Mouse (Mus musculus) common myeloid progenitor, adult 5-6 weeks (primary cell): ENCODE measurements around the gene Cnst. TPM values are rescaled to one million over a fixed set of nuclear protein-coding genes. Genes with fewer than 3 reads are reported as not detected.
A peak's percentile ranks its signal among the peaks of the same experiment; 100 is the strongest.

Source experiments
- ATAC-seq: replicated peaks from 2 replicates; pipeline ENCODE4 v1.8.0; 2016; ENCODE audit warnings: low read depth, mild to moderate bottlenecking, moderate TSS enrichment, inconsistent platforms; ENCODE audit not compliant: poor library complexity, severe bottlenecking
- total RNA-seq: library from RNA; stranded (forward); fragments of 200-1000, 187-1606 nt; gene quantifications from 2 replicates; pipeline ENCODE4 v1.2.3, GENCODE M21; 2017

The Cnst gene
- total RNA-seq, 1 experiment from 2014 or later, result 21.4 TPM

- no peak for ATAC-seq
Observed at GRCm38 (mm10) chr1:179586430-179587095, 40.4 kb downstream of the Cnst start.

- ATAC-seq, result no peak
Observed at GRCm38 (mm10) chr1:179588230-179588629, 42.1 kb downstream of the Cnst start.

- ATAC-seq, result no peak
Observed at GRCm38 (mm10) chr1:179591639-179592038, 45.5 kb downstream of the Cnst start.

DNA sequence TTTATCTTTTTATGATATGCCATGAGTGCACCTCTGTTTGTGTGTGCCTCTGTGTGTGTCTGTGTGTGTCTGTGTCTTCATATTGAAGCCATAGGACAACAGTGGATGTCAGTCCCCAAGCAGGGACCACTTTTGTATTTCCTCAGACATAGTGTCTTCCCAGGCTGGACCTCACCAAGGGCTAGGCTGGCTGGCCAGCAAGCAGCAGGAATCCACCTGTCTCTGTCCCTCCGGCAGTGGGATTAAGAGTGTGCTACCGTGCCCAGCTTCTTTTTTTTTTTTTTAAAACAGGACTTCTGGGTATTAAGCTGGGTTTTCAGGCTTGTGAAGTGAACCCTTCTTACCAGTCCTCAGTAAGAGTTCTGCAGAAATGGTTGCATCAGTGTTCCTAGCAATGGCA, 46.0 kb downstream of the Cnst start:
- no peak for ATAC-seq

DNA sequence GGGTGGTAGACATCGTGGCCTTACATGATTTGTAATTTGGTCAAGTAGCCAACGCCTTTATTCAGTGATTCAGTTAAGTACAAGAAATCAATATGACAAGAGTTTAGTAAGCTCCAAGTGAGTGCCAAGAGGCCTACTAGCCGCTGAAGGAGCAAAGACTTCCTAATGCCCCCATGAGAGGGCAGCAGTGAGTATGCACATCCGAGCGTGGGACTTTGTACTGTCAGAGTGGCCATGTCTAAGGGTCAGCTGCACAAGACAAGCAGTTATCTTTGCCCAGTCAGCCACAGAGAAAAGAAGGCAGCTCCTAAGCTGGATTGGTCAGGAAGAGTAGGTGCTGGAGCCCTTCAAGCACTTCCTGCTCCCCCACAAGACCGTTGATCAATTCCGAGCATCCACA, 46.8 kb downstream of the Cnst start:
- ATAC-seq, result 0 out of 2 replicates have a peak, but pooled peaks have one; percentile 36

DNA sequence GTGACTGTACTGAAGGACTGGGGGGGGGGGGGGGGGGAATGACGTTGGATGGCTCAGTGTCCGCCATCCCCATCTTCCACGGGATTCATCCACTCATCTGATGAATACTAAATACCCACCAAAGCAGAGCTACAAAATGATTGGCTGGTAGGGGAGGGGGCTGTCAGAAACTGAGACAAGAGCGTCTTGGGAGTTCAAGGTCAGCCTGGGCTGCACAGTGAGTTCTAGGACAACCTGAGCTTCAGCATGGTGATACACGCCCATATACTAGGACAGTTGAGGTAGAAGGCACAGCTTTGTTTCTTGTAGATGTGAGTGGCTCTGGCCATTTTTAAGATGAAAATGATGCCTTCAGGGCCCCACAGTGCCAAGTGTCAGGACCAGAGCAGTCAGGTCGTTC, 52.2 kb downstream of the Cnst start:
- ATAC-seq, result no peak

- ATAC-seq, result no peak
Observed at GRCm38 (mm10) chr1:179604526-179604925, 58.4 kb downstream of the Cnst start.

DNA sequence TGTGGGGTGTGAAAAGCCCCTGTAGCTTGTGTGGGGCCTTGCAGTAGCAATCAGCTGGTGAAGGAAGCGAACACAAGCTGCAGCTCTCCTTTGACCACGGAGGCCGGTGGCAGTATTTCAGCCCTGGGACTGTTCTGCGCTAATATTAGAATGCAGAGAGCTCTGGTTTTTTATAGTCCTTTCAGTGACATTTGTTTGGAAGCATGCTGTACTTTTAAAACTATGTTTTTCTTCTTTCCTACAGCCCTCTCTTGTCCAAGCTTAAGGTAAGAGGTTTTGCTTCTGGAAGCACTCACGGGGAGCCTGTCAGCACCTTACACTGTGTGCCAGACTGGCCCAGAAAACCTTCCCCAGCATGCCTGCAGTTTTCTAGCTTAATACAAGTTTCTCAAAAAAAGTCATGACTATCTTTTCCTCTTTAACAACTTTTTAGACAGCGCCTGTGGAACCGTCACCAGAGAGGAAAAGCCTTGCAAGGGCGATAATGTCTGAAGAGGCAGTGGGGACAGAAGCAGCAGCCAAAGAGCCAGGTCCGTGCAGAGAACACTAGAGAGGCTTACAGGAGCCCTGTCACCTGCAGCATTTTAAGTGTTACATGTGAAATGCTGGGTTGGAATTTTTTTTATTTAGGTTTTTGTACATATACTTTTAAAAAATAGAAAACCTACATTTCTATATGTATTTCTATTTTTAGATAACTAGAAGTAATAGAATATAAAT, 60.0 kb downstream of the Cnst start:
- ATAC-seq, result 0 out of 2 replicates have a peak, but pooled peaks have one; percentile 29

GRCm38 (mm10) chr1:179608521-179608920, 62.4 kb downstream of the Cnst start:
- no peak for ATAC-seq

DNA sequence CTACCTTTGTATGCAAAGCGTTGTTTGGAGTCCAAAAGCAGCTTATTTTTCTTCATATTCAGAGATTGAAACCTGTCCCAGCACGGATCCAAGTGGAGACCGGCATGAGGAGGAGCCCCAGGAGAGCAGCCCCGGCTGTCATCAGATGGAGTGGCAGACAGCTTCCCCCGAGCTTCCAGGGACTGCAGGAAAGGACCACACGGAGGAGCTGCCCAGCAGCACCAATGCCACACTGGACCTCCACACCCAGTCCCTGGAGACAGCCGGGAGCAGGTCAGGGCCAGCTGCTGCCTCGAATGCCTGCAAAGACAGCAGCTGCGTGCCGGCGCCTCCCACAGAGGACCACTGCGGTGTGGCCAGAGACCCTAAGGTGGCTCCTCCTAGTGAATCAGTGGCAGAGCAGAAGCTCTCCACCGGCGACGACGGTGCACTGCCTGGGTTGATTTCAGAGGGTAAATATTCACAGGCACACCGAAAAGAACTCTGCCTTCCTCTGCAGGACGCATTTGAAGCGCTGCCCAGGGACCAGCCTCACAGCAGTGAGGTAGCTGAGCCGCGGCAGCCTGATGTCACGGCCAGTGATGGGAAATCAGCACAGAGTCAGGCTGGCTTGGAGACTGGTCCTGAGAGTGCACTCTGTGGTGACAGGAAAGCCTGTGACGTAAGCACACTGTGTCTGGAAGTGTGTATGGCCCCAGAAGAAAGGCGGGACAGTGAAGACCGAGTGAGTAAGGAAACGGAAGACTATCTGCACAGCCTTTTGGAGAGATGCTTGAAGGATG, 63.7 kb downstream of the Cnst start:
- ATAC-seq, result no peak

- no peak for ATAC-seq
Observed at GRCm38 (mm10) chr1:179611182-179611581, 65.0 kb downstream of the Cnst start.

- no peak for ATAC-seq
Observed at GRCm38 (mm10) chr1:179612418-179612817, 66.2 kb downstream of the Cnst start.

GRCm38 (mm10) chr1:179612986-179613505, 66.9 kb downstream of the Cnst start:
- ATAC-seq, result no peak

- ATAC-seq, result no peak
Observed at GRCm38 (mm10) chr1:179617426-179617825, 71.3 kb downstream of the Cnst start.

DNA sequence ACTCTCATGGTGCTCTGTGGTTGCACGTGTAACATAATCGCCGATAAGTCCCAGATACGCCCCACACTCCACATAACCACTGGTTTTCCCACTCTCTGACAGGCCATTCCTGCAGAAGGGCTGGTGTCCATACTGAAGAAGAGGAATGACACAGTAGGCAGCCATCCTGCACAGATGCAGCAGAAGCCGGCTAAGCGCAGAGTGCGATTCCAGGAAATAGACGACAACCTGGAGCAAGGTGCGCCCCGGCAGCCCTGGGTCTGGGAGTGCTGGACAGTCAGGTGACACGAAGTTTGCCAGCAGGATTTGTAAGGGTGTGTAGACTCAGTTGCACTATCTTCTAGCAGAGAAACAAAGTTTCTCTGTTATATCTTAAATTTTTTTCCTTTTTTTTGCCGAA, 76.5 kb downstream of the Cnst start:
- ATAC-seq, result no peak

DNA sequence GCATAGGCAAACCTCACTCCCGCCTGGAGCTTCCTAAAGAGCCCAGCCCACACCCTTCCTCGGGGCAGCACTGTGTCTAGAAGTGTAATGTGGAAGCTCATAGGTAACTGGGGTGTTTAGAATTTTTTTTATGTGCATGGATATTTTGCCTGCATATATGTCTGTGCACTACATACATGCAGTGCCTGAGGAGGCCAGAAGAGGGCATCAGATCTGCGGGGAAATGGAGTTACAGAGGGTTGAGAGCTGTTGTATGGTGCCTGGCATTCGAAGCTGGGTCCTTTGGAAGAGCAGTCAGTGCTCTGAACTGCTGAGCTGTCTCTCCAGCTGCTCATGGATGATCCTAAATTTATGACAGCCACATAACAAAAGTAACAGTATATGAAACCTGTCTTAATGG, 77.5 kb downstream of the Cnst start:
- ATAC-seq, result peak; percentile 74

DNA sequence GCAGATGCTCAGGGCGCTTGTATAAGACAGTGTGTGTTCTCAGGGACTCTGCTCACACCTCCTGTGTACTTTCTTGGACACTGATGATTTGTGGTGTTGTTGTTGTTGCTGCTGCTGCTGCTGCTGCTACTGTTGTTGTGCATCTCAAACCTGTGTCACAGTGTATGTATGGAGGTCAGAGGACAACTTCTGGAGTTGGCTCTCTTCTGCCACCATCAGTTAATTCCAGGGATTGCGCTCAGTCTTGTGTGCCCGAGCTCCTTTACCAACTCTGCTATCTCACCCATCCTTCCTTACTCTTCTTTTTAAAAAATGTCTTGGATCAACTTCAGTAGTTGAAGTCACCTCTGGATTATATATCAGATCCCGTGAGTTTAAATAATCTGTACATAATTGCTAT, 78.2 kb downstream of the Cnst start:
- ATAC-seq, result peak; percentile 85

DNA sequence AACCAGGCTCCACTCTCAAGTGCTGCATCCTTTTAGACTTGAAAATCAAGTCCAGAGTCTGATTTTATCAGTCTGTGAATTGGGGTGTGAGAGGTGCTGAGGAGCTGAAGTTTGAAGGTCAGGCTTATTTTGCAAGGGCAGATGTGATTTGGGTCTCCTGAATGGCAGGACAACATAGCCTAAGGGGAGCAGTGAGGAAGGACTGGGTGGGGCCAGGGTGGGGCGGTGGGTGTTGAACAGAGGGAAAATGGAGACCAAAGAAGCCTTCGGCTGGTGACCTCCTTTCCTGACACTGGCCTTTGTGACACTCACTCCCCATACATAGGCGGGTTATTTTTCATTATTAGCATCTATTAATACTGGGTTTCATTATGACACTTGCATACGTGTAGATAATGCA, 81.7 kb downstream of the Cnst start:
- ATAC-seq, result no peak

DNA sequence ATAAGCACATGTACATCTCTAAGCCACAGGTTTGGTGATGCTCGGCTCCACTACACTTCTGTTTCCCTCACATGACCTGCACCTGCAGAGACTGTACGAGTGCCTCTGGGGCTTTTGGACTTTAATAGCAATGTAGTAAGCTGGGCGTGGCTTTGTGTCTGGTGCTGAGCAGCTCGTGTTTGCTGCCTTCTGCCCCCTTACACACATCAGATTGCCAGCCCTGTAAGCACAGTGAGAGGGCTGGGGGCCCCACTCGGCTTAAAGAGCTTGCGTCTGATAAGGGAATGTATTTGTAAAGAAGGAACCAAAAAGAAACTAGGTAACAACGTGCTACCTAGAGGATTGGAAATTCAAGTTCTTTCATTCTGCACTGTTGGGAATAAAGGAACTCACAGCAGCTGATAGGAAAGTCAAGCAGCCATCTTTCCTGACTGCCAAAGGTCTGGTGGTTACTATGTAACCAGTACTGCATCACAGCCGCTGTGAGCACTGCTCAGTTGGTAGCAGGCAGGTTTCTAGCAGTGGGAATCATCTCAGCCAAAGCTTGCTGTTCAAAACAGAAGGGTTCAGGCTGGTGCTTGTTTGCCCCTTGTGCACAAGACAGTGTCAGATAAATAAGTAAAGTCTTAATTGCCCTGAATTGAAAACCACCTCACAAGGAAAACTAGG, 82.4 kb downstream of the Cnst start:
- ATAC-seq, result no peak

GRCm38 (mm10) chr1:179629276-179629675, 83.1 kb downstream of the Cnst start:
- no peak for ATAC-seq
